Comparison of ENCODE assay signal across 9 mouse cellular contexts in genomic region chr15:80289436-80289835, GRCm38 (mm10). TPM values are rescaled to one million over a fixed set of nuclear protein-coding genes. Genes with fewer than 3 reads are reported as not detected.
A peak's percentile ranks its signal among the peaks of the same experiment; 100 is the strongest.
DNase-seq lines count a peak whose midpoint lies in the region.
"Had no signal": no experiment of that assay in that cellular context is flagged by ENCODE, and none has a peak within 500 bp of the region (broad histone marks: within the 10 kb centered on the region; RNA-seq: fewer than 3 reads in every experiment).

No protein-coding gene starts in this region.

- H3K36me3 ChIP-seq in limb, embryonic 10.5 days = no peaks in the 10 kb centered on the region
- H3K36me3 ChIP-seq: embryonic facial prominence, embryonic 13.5 days had no signal

- no peaks in the 10 kb centered on the region for H3K9me3 ChIP-seq in limb, embryonic 10.5 days (replicated peaks)
- H3K9me3 ChIP-seq: embryonic facial prominence, embryonic 13.5 days had no signal

- H3K4me1 ChIP-seq in limb, embryonic 10.5 days = peaks cover 22% of the 10 kb centered on the region

- H3K4me3 ChIP-seq in limb, embryonic 10.5 days = no peak overlapping the region
- H3K4me3 ChIP-seq: embryonic facial prominence, embryonic 13.5 days had no signal

- 7% methylated on average over 10 of the region's 10 CpGs for WGBS in limb, embryonic 10.5 days

- H3K27ac ChIP-seq in limb, embryonic 10.5 days = no peak overlapping the region
- H3K27ac ChIP-seq: embryonic facial prominence, embryonic 13.5 days had no signal

- peak; percentile 29 for DNase-seq in ovary, adult 18-20 months (ENCODE audit: low spot score)
- DNase-seq in ovary, postnatal 10 days (ENCODE audit: low spot score) = no peak
- peak; percentile 86 for DNase-seq in cerebellum, adult 11-12 months
- peak; percentile 68 to 71 for DNase-seq in frontal cortex, postnatal 25 days (ENCODE audit: low spot score in 2 of 2)
- DNase-seq in induced T-regulatory cell, adult 2 months (ENCODE audit: low read depth) = peak; percentile 91
- peak; percentile 83 for DNase-seq in limb, embryonic 10.5 days (ENCODE audit: low spot score)
- DNase-seq in monocyte, adult 2 months (ENCODE audit: low read depth in 1 of 2, low spot score in 2 of 2) = peak; percentile 19 to 52
- DNase-seq in spleen, postnatal 4 days (ENCODE audit: low spot score in 2 of 2) = peak; percentile 74 to 89

- H3K27me3 ChIP-seq in limb, embryonic 10.5 days (ENCODE audit: low read depth, poor library complexity, severe bottlenecking) = peaks cover 80% of the 10 kb centered on the region

RNA-seq across cellular contexts. Expression of gene Cacna1i, which starts 2.4 kb away (rescaled TPM):
- 0.06 and 0.08 TPM in 2 replicates for polyA plus RNA-seq in limb, embryonic 10.5 days (2016; fragmentation: Nextera tagmentation; extraction: Ambion mirVana)
- polyA plus RNA-seq: embryonic facial prominence, embryonic 13.5 days had no signal

RNA-seq across cellular contexts. Expression of gene Rps19bp1, which starts 25.3 kb away (rescaled TPM):
- polyA plus RNA-seq in limb, embryonic 10.5 days (2016; fragmentation: Nextera tagmentation; extraction: Ambion mirVana) = 70.0 and 75.5 TPM in 2 replicates

RNA-seq across cellular contexts. Expression of gene Atf4, which starts 34.5 kb away (rescaled TPM):
- polyA plus RNA-seq in limb, embryonic 10.5 days (2016; fragmentation: Nextera tagmentation; extraction: Ambion mirVana) = 113 TPM in 2 replicates

RNA-seq across cellular contexts. Expression of gene AC140267.1, which starts 53.8 kb away (rescaled TPM):
- polyA plus RNA-seq in limb, embryonic 10.5 days (2016; fragmentation: Nextera tagmentation; extraction: Ambion mirVana) = not detected in 2 replicates
- polyA plus RNA-seq: embryonic facial prominence, embryonic 13.5 days had no signal

RNA-seq across cellular contexts. Expression of gene Mief1, which starts 55.6 kb away (rescaled TPM):
- polyA plus RNA-seq in limb, embryonic 10.5 days (2016; fragmentation: Nextera tagmentation; extraction: Ambion mirVana) = 42.4 and 43.7 TPM in 2 replicates
